Comparison of ENCODE assay signal across 8 mouse cellular contexts in the genomic region with DNA sequence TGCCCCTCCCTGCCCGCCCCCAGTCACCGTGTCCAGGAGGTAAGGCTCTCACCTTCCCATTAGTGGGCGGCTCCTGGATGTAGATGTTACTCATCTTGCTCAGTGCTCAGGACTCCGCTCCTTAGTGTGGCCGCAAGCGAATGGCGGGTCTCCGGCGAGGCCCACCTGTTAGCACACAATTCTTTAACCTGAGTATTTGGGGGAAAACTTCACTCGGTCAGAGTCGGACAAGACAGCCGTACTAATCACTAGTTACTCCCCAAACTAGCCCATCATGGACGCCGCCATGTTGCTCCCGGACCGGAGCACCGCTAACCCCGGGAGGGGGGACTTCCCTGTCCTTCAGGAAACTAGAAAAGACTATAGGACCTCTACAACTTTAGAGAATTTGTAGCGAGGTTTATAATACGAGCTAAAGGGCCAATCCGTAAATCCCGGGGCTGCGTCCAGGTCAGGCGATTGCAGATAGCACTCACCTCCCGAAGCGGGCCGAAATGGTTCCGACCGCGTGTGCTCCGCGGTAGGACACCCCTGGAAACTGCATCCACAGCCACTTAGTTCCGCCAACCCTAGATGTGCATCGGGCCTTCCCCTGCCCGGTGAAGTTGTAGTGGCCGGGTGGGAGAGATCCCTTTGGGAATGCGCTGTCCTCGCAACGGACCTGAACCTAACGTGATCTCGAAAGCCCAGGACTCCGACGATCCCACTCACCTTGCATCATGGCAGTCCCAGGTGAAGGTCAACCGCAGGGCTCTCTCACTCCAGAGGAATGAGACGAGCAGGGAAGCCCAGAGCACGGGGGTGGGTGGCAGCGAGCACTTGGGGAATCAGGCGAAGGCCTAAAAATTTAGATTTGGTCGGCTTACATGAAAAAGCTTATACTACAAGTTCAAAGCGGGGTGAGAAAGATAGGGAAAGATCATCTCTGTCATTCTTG. TPM values are rescaled to one million over a fixed set of nuclear protein-coding genes. Genes with fewer than 3 reads are reported as not detected.
A peak's percentile ranks its signal among the peaks of the same experiment; 100 is the strongest.
DNase-seq lines count a peak whose midpoint lies in the region; ATAC-seq lines count a peak whose summit lies in the region.

A gene (minus strand): TSS at position 508 of the 937 bp plus-strand sequence.

- 1% methylated on average over 50 of the region's 50 CpGs for WGBS in hindbrain, embryonic 11.5 days

- no peaks in the 10 kb centered on the region for H3K27me3 ChIP-seq in hindbrain, embryonic 11.5 days (ENCODE audit: control insufficient read depth, insufficient read depth, low read length)

- ATAC-seq in hindbrain, embryonic 11.5 days (ENCODE audit: low FRiP score), result peak; percentile 97

- H3K4me2 ChIP-seq in hindbrain, embryonic 11.5 days (replicated peaks; ENCODE audit: low read depth, low read length), result peak within 1 kb of the TSS; percentile 54

- DNase-seq in MN1 (ENCODE audit: low spot score), result peak; percentile 95
- DNase-seq in cerebellum, adult 9-10 months, result peak; percentile 85
- peak; percentile 39 to 82 for DNase-seq in frontal cortex, adult 2 months (ENCODE audit: extremely low spot score in 1 of 2, low spot score in 1 of 2)
- peak; percentile 93 for DNase-seq in hindbrain, embryonic 11.5 days (ENCODE audit: low spot score)
- peak; percentile 86 to 87 for DNase-seq in layer of hippocampus, postnatal 10 days (ENCODE audit: low spot score in 2 of 2)
- DNase-seq in lung, postnatal 10 days, result peak; percentile 84
- peak; percentile 80 for DNase-seq in ovary, postnatal 36 days (ENCODE audit: low spot score)
- peak; percentile 86 for DNase-seq in thymus, postnatal 25 days

- H3K27ac ChIP-seq in hindbrain, embryonic 11.5 days (ENCODE audit: low read depth, low read length), result peak within 1 kb of the TSS; percentile 58

- H3K4me1 ChIP-seq in hindbrain, embryonic 11.5 days (replicated peaks; ENCODE audit: control insufficient read depth, insufficient read depth, low read length), result no peaks in the 10 kb centered on the region

- H3K9me3 ChIP-seq in hindbrain, embryonic 11.5 days (ENCODE audit: control insufficient read depth, low read length), result no peaks in the 10 kb centered on the region

- H3K4me3 ChIP-seq in hindbrain, embryonic 11.5 days (ENCODE audit: low read depth, low read length), result peak within 1 kb of the TSS; percentile 84

- no peaks in the 10 kb centered on the region for H3K36me3 ChIP-seq in hindbrain, embryonic 11.5 days (ENCODE audit: control insufficient read depth, insufficient read depth, low read length)

- peak within 1 kb of the TSS; percentile 91 for H3K9ac ChIP-seq in hindbrain, embryonic 11.5 days (ENCODE audit: low read depth, low read length)

RNA-seq across cellular contexts. Expression of the gene that starts here (rescaled TPM):
- 16.4 and 19.3 TPM in 2 replicates for polyA plus RNA-seq in frontal cortex, adult 2 months (2012; rRNA removed)
- 33.5 and 33.6 TPM in 2 replicates for polyA plus RNA-seq in hindbrain, embryonic 11.5 days (2014; fragmentation: Nextera tagmentation; extraction: Ambion mirVana)
- total RNA-seq in layer of hippocampus, postnatal 10 days (2021), result 10 to 100 TPM; 22.1 to 26.8 TPM

Comparison
In these comparisons a context has a peak if more than half of its experiments do, and no peak if none do; other contexts are left out.
1. Peak in every context shown above with its lines: DNase-seq, ATAC-seq, H3K4me3 ChIP-seq and H3K27ac ChIP-seq.